Mouse (Mus musculus): ENCODE measurements around the gene Ttc27.

Ttc27 gene

GRCm38 (mm10) chr17:74819711-74820110 is 102.2 kb downstream of the Ttc27 start:
- DNase-seq (ENCODE audit: low read depth in 2 of 2, low spot score in 2 of 2) = no peak

DNA sequence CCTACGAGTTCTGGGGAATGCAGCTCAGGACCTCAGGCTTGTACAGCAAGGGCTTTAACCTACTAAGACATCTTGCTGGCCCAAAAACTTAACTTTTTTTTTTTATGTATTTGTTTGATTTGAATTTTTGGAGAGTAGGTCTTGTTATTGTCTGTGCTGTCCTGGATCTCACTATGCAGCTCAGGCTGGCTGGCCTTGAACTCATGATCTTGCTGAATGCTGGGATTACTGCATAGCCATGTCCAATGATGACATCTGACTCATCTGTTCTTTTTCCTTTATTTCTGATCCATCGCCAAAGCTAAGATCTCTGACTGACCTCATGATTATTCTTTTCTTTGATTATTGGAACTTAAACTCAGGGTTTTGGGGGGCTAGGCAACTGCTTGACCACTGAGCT is 113.3 kb downstream of the Ttc27 start:
- no peak for DNase-seq (ENCODE audit: low read depth in 2 of 2, low spot score in 2 of 2)

GRCm38 (mm10) chr17:74841721-74842120 is 124.2 kb downstream of the Ttc27 start:
- DNase-seq (ENCODE audit: low read depth in 2 of 2, low spot score in 2 of 2) = no peak

DNA sequence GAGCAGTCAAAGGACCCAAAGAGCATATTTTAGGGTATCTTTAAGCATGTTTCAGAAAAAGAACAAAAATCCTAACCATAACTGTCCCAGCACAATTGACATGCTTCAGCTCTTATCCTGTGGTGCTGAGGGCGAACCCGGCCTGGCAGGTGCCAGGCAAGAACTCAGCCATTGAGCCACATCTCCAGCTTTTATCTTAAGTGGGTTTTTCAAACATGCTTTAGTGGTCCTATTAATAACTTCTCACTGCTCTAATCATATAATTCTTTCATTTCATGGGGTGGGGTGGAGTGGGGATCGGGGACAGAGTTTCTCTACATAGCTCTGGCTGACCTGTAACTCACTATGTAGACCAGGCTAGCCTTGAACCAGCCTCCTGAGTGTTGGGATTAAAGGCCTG is 125.1 kb downstream of the Ttc27 start:
- DNase-seq (ENCODE audit: low read depth in 2 of 2, low spot score in 2 of 2) = no peak

GRCm38 (mm10) chr17:74843486-74843885 is 126.0 kb downstream of the Ttc27 start:
- DNase-seq (ENCODE audit: low read depth in 2 of 2, low spot score in 2 of 2) = no peak

GRCm38 (mm10) chr17:74846031-74846891 is 128.7 kb downstream of the Ttc27 start:
- no peak for DNase-seq (ENCODE audit: low read depth in 2 of 2, low spot score in 2 of 2)

DNA sequence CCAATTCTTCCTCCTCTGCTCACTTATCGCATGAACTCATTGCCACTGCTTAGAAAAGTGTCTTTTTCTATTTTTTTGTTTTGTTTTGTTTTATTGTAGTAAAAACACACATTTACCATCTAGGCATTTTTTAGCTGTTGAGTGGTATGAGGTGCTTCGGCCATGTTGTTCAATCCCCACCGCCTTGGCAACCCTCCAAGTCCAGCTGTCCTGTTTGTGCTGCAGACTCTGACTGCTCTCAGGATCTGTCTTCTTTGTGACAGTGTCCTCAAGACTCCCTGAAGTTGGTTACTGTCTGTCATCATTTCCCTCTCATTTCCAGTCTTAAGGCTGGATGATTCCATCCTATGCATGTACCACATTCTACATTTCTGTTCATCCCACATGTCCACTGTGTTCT is 132.7 kb downstream of the Ttc27 start:
- no peak for DNase-seq (ENCODE audit: low read depth in 2 of 2, low spot score in 2 of 2)

DNA sequence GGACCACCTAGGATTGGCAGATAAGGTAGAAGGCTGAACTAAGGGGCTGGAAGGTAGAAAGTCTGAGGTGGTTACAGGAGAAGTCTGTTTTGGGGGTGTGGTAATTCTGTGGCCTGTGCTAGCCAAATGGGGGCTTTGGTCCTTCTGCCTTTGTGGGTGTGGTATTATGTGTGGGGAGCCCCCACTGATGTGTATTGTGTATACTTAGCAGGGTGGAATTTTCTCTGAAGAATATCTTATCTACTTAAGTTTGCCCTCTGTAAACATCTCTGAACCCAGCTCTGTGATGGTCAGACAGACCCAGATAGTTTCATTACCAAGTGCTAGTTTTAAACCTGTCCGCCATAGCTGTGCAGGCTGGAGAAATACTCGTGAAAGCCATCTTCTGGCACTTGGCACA is 141.8 kb downstream of the Ttc27 start:
- no peak for DNase-seq (ENCODE audit: low read depth in 2 of 2, low spot score in 2 of 2)

DNA sequence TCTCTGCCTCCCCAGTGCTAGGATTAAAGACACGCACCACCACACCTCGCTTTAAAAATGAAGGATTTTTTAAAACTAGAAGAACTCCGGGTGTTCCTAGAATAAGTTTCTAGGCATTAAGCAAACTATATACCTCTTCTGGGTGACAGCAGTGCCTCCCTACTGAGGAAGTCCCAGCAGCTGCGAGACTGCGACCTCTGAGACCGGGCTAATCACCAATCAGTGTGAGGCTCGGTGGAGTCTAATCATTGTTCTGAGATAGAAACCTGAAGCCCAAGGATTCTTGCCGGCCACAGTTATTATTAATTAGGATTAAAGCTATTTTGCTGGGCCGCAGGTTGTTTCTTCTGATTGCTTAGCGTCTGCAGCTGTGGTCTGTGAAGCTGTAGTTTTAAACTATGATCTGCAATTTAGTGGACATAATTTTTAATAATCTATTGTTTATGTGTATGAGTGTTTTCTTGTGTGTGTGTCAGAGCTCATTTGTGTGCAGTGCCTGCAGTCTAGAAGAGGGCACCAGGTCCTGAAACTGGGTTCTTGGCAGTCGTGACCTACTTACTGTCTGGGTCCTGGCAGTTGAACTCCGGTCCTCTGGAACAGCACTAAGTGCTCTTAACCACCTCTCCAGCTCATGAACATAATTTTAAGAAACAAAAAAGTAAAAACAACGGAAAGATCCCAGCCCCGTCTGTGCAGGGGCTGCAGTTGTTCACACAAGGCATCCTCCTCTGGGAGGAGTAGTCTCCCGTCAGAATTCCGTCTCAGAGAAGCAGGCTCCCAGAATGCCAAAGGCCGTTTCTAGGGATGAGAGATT is 142.9 kb downstream of the Ttc27 start:
- DNase-seq (ENCODE audit: low read depth in 2 of 2, low spot score in 2 of 2) = no peak

- DNase-seq (ENCODE audit: low read depth in 2 of 2, low spot score in 2 of 2) = no peak
These were observed 146.3 kb downstream of the Ttc27 start for GRCm38 (mm10) chr17:74863845-74864244.

- no peak for DNase-seq (ENCODE audit: low read depth in 2 of 2, low spot score in 2 of 2)
These were observed 147.4 kb downstream of the Ttc27 start for GRCm38 (mm10) chr17:74864790-74865548.

- DNase-seq (ENCODE audit: low read depth in 2 of 2, low spot score in 2 of 2) = no peak
These were observed 148.4 kb downstream of the Ttc27 start for GRCm38 (mm10) chr17:74865694-74866564.

DNA sequence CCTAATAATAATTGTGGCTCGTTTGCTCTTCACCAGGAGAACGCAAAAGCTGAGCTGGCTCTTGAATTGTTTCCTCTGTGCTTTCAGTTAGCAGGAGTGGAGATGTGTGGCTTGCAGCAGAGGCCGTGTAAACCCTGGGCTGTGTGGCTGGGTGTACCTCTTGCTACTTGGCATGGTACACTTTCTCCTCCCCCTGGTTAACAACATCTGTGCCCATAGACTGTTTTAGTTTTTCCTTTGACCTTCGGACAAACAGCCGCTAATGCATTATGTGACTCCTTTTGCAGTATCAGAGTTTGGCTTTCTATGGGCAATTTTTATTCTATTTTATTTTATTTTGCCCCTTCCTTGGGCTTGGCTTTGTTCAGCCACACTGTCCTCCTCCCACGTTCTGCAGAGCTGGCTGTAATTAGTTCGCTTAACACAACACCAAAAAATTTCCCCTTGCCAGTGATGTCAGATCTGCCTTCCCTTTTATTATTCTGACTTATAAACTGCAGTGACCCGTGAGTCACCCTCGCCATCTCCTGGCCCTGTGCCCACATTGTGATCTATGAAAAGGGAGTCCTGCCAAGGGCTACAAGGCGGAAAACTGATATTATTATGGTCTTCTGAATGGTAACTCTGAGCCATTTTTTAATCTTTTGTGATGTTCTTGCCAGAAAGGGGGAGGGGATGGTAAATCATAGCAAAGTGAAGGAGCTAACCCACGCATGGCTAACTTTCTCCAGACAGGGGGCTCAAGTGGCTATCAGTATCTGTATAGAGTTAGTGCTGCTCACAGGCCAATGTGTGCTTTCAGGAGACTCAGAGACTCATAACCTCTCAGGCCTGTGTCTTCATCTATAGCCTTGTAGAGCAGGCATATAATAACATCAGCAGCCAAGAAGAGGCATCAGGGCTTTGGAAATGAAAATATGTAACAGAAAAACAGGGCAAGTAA is 149.3 kb downstream of the Ttc27 start:
- DNase-seq (ENCODE audit: low read depth in 2 of 2, low spot score in 2 of 2) = no peak

GRCm38 (mm10) chr17:74868185-74868907 is 150.8 kb downstream of the Ttc27 start:
- no peak for DNase-seq (ENCODE audit: low read depth in 2 of 2, low spot score in 2 of 2)

GRCm38 (mm10) chr17:74869556-74869955 is 152.0 kb downstream of the Ttc27 start:
- DNase-seq (ENCODE audit: low read depth in 2 of 2, low spot score in 2 of 2) = no peak

DNA sequence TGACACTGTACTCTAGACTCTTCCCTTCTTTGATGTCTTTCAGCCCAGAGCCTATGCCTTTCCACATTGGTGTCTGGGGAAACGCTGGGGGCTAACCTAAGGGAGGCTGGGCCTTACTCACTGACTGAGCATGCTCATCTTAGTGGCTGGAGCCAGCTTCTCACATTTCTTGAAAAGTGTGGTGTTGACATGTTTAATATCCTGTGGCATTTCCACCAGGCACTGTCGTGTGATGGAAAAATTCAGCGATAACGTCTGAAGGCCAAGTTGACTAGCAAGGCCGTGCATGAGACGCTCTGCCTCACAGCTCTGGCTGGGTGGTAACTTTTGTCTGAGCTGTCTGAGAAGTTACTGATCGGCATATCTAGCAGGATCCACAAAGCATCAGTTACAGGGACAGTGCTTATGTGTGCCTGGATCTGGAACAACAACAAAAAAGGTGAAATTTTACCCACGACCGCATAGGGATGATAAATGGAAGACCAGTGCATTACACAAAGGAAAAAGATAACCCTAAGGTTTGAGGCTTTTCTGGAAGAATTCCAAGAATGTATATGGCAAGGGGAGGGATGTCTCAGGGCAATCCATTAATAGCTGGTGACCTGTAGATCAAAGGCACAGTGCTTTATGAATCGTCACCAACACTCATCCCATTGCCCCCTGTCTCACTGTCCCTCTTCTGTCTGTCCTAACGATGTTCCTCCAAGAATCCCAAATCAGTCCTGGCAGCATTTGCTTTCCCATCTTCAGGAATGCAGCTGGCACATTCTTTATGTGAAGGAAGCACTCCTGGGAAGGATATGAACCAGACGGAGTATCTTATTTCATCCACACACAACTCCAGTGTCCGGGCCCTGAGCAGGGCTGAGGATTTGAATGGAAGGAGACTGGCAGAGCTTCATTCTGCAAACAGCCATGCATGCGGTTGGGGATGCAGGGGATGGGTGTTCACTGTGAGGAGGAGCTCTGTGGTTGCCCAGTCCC is 152.9 kb downstream of the Ttc27 start:
- no peak for DNase-seq (ENCODE audit: low read depth in 2 of 2, low spot score in 2 of 2)

- no peak for DNase-seq (ENCODE audit: low read depth in 2 of 2, low spot score in 2 of 2)
These were observed 155.0 kb downstream of the Ttc27 start for GRCm38 (mm10) chr17:74872567-74872966.

GRCm38 (mm10) chr17:74873756-74874155 is 156.2 kb downstream of the Ttc27 start:
- no peak for DNase-seq (ENCODE audit: low read depth in 2 of 2, low spot score in 2 of 2)
